Mouse (Mus musculus) olfactory bulb, adult 2 months (tissue): ENCODE measurements at regions not wholly inside any gene's neighbourhood (a gene's known extent, or its start where the extent isn't known, plus 50 kb on each side); places are given as distances from the start of the nearest gene placed in this dataset.

ENCODE experiments used
- CTCF ChIP-seq: fragments of 200-500 bp; IDR thresholded peaks from 2 replicates; pipeline ENCODE4 v1.5.1; 2012; ENCODE audit warnings: low read depth, mild to moderate bottlenecking, low read length, moderate library complexity; ENCODE audit not compliant: insufficient read depth
- POLR2A ChIP-seq: fragments of 200-500 bp; IDR thresholded peaks from 2 replicates; pipeline ENCODE4 v1.6.1; 2012; ENCODE audit warnings: mild to moderate bottlenecking, low read depth, low read length, moderate library complexity; ENCODE audit not compliant: insufficient read depth

DNA sequence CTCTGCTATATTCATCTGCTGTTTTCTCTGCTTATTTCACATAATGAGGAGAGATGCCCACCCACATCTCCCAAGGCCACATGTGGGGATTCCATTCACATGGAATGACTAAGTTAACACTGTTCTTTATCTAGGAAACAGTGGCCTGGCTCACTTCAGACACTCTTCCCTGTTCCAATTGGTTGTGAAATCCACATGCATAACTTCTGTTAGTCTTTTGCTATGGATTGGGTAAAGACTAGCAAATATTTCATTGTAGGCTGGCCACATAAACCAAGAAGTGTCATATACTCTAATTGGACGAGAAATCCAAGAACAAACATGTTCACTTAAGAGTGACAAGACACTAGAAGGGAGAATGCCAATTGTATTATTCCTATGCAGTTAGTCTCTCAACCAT, 133.4 kb upstream of the Adamts9 start:
- no peak for TF ChIP-seq CTCF
- TF ChIP-seq POLR2A = no peak
